Mouse (Mus musculus) heart, embryonic 15.5 days (tissue): ENCODE measurements around the gene Dst. TPM values are rescaled to one million over a fixed set of nuclear protein-coding genes. Genes with fewer than 3 reads are reported as not detected.
A peak's percentile ranks its signal among the peaks of the same experiment; 100 is the strongest.
"Not testable (repeated sequence)": the region's sequence is repeated elsewhere in the genome, so short reads cannot be mapped to it uniquely, and the experiment has no call there.

Experiments used
- ATAC-seq: fragments of 200-750 bp; cut with Nextera tagmentation; replicated peaks from 2 replicates; pipeline ENCODE4 v1.8.0; 2017; ENCODE audit warnings: low read depth, moderate TSS enrichment; ENCODE audit not compliant: insufficient number of reproducible peaks, insufficient read depth, low FRiP score
- H3K27ac ChIP-seq: fragments of 300-500 bp; sonication (generic); 2 replicates; pipeline ENCODE4 v1.5.1; 2015; ENCODE audit warnings: mild to moderate bottlenecking, inconsistent platforms
- H3K27me3 ChIP-seq: fragments of 300-500 bp; sonication (generic); 2 replicates; pipeline ENCODE4 v1.6.1; 2015; ENCODE audit warnings: inconsistent platforms
- H3K36me3 ChIP-seq: fragments of 300-500 bp; sonication (generic); 2 replicates; pipeline ENCODE4 v1.6.1; 2015; ENCODE audit warnings: mild to moderate bottlenecking, inconsistent platforms
- H3K4me1 ChIP-seq: fragments of 300-500 bp; sonication (generic); replicated peaks from 2 replicates; pipeline ENCODE4 v1.6.1; 2015; ENCODE audit warnings: inconsistent platforms
- H3K4me2 ChIP-seq: fragments of 300-500 bp; sonication (generic); 2 replicates; pipeline ENCODE4 v1.6.1; 2015; ENCODE audit warnings: inconsistent platforms, mild to moderate bottlenecking, moderate library complexity
- H3K4me3 ChIP-seq: fragments of 300-500 bp; sonication (generic); 2 replicates; pipeline ENCODE4 v1.5.1; 2015; ENCODE audit warnings: mild to moderate bottlenecking, inconsistent platforms
- H3K9ac ChIP-seq: fragments of 300-500 bp; sonication (generic); 2 replicates; pipeline ENCODE4 v1.6.1; 2015; ENCODE audit warnings: mild to moderate bottlenecking, inconsistent platforms
- H3K9me3 ChIP-seq: fragments of 300-500 bp; sonication (generic); replicated peaks from 2 replicates; pipeline ENCODE4 v1.6.1; 2016; ENCODE audit warnings: inconsistent platforms
- WGBS: fragments of 180-500 bp; shearing (Covaris S2); methylation state at CpG from one replicate; pipeline ENCODE4 v1.1.7; 2015; ENCODE audit warnings: mixed read lengths; 5-methylcytosine and 5-hydroxymethylcytosine counted together
- polyA plus RNA-seq: library from polyadenylated mRNA; unstranded; fragments of >200 nt; fragmentation: Nextera tagmentation; extraction: Ambion mirVana; gene quantifications from 2 replicates; pipeline ENCODE4 v1.2.1, GENCODE M21; 2015

The Dst gene
- polyA plus RNA-seq, 1 experiment from 2014 or later, result 21.4 TPM

- Histone ChIP-seq H3K4me1 (peaks cover 26% of the 10 kb centered on the region), H3K27me3 (no peaks in the 10 kb centered on the region), H3K4me3 (no peak overlapping the region), H3K4me2 (no peak overlapping the region), H3K36me3 (no peaks in the 10 kb centered on the region), H3K9ac (no peak overlapping the region), H3K9me3 (no peaks in the 10 kb centered on the region), H3K27ac (peak overlapping the region; percentile 15; the same call in 1 of the 2 replicates)
- ATAC-seq, result no peak
- WGBS, result 73% methylated on average over 3 of the region's 3 CpGs
Measured at GRCm38 (mm10) chr1:34047285-34047684, 139.3 kb downstream of the Dst start.

- peaks cover 44% of the 10 kb centered on the region for H3K4me1 ChIP-seq
- H3K9me3 ChIP-seq, result no peaks in the 10 kb centered on the region
- no peaks in the 10 kb centered on the region for H3K36me3 ChIP-seq
- no peak; the same call in 1 of the 2 replicates for ATAC-seq
- no peak overlapping the region for H3K9ac ChIP-seq
- no peak overlapping the region for H3K27ac ChIP-seq
- H3K4me3 ChIP-seq, result no peak overlapping the region
- no peaks in the 10 kb centered on the region for H3K27me3 ChIP-seq
- WGBS, result 77% methylated on average over 3 of the region's 3 CpGs
- no peak overlapping the region for H3K4me2 ChIP-seq
Measured at GRCm38 (mm10) chr1:34051251-34051650, 143.2 kb downstream of the Dst start.

- H3K27me3 ChIP-seq, result no peaks in the 10 kb centered on the region
- no peak overlapping the region for H3K9ac ChIP-seq
- 0 out of 2 replicates have a peak overlapping the region, but pooled peaks have one; percentile 1 for H3K4me2 ChIP-seq
- no peaks in the 10 kb centered on the region for H3K36me3 ChIP-seq
- peak overlapping the region; percentile 54 for H3K27ac ChIP-seq
- H3K9me3 ChIP-seq, result no peaks in the 10 kb centered on the region
- ATAC-seq, result no peak
- H3K4me1 ChIP-seq, result peaks cover 41% of the 10 kb centered on the region
- H3K4me3 ChIP-seq, result no peak overlapping the region
- WGBS, result 50% methylated on average over 5 of the region's 5 CpGs
Measured at GRCm38 (mm10) chr1:34052422-34052821, 144.4 kb downstream of the Dst start.

GRCm38 (mm10) chr1:34054970-34055369 is 146.9 kb downstream of the Dst start:
- H3K36me3 ChIP-seq, result no peaks in the 10 kb centered on the region
- H3K4me1 ChIP-seq, result peaks cover 40% of the 10 kb centered on the region
- no peak; the same call in 1 of the 2 replicates for ATAC-seq
- 54% methylated on average over 10 of the region's 10 CpGs for WGBS
- no peak overlapping the region for H3K4me3 ChIP-seq
- H3K27ac ChIP-seq, result peak overlapping the region; percentile 31
- no peaks in the 10 kb centered on the region for H3K27me3 ChIP-seq
- no peaks in the 10 kb centered on the region for H3K9me3 ChIP-seq
- H3K4me2 ChIP-seq, result peak overlapping the region; percentile 3; the same call in 1 of the 2 replicates
- H3K9ac ChIP-seq, result no peak overlapping the region

- Histone ChIP-seq H3K4me2 (no peak overlapping the region), H3K4me3 (no peak overlapping the region), H3K4me1 (peaks cover 47% of the 10 kb centered on the region), H3K27me3 (no peaks in the 10 kb centered on the region), H3K36me3 (no peaks in the 10 kb centered on the region), H3K9ac (no peak overlapping the region), H3K27ac (no peak overlapping the region), H3K9me3 (no peaks in the 10 kb centered on the region)
- ATAC-seq, result no peak
- WGBS, result 89% methylated on average over 14 of the region's 14 CpGs
Measured at GRCm38 (mm10) chr1:34056658-34057057, 148.6 kb downstream of the Dst start.

GRCm38 (mm10) chr1:34059231-34059630 is 151.2 kb downstream of the Dst start:
- no peak overlapping the region for H3K4me2 ChIP-seq
- no peaks in the 10 kb centered on the region for H3K9me3 ChIP-seq
- no peak overlapping the region for H3K4me3 ChIP-seq
- ATAC-seq, result no peak
- H3K36me3 ChIP-seq, result no peaks in the 10 kb centered on the region
- no peaks in the 10 kb centered on the region for H3K27me3 ChIP-seq
- 86% methylated on average over 12 of the region's 12 CpGs for WGBS
- H3K27ac ChIP-seq, result no peak overlapping the region
- H3K4me1 ChIP-seq, result peaks cover 27% of the 10 kb centered on the region
- H3K9ac ChIP-seq, result no peak overlapping the region

- H3K36me3 ChIP-seq, result no peaks in the 10 kb centered on the region
- no peaks in the 10 kb centered on the region for H3K9me3 ChIP-seq
- 8% methylated on average over 6 of the region's 6 CpGs for WGBS
- H3K4me2 ChIP-seq, result peak overlapping the region; percentile 25; the same call in 1 of the 2 replicates
- 0 out of 2 replicates have a peak overlapping the region, but pooled peaks have one; percentile 13 for H3K27ac ChIP-seq
- no peak; the same call in 1 of the 2 replicates for ATAC-seq
- H3K4me1 ChIP-seq, result peaks cover 19% of the 10 kb centered on the region
- no peak overlapping the region for H3K9ac ChIP-seq
- H3K27me3 ChIP-seq, result no peaks in the 10 kb centered on the region
- no peak overlapping the region for H3K4me3 ChIP-seq
Measured at GRCm38 (mm10) chr1:34060446-34060845, 152.4 kb downstream of the Dst start.

- Histone ChIP-seq H3K9ac (no peak overlapping the region), H3K36me3 (no peaks in the 10 kb centered on the region), H3K27ac (0 out of 2 replicates have a peak overlapping the region, but pooled peaks have one; percentile 13), H3K9me3 (no peaks in the 10 kb centered on the region), H3K27me3 (no peaks in the 10 kb centered on the region), H3K4me1 (peaks cover 18% of the 10 kb centered on the region), H3K4me3 (no peak overlapping the region), H3K4me2 (no peak overlapping the region)
- peak; percentile 65 for ATAC-seq
- WGBS, result 20% methylated on average over 4 of the region's 4 CpGs
Measured at GRCm38 (mm10) chr1:34061078-34061477, 153.1 kb downstream of the Dst start.

- no peaks in the 10 kb centered on the region for H3K36me3 ChIP-seq
- 65% methylated on average over 1 of the region's 1 CpGs for WGBS
- H3K27ac ChIP-seq, result no peak overlapping the region
- no peak overlapping the region for H3K4me2 ChIP-seq
- H3K4me3 ChIP-seq, result no peak overlapping the region
- H3K27me3 ChIP-seq, result no peaks in the 10 kb centered on the region
- H3K4me1 ChIP-seq, result peaks cover 18% of the 10 kb centered on the region
- no peak for ATAC-seq
- H3K9ac ChIP-seq, result no peak overlapping the region
- no peaks in the 10 kb centered on the region for H3K9me3 ChIP-seq
Measured at GRCm38 (mm10) chr1:34061860-34062259, 153.8 kb downstream of the Dst start.

- H3K4me1 ChIP-seq, result peaks cover 20% of the 10 kb centered on the region
- no peaks in the 10 kb centered on the region for H3K36me3 ChIP-seq
- WGBS, result 75% methylated on average over 3 of the region's 3 CpGs
- H3K9me3 ChIP-seq, result no peaks in the 10 kb centered on the region
- H3K27ac ChIP-seq, result no peak overlapping the region
- no peak overlapping the region for H3K4me2 ChIP-seq
- no peak overlapping the region for H3K4me3 ChIP-seq
- H3K27me3 ChIP-seq, result no peaks in the 10 kb centered on the region
- ATAC-seq, result no peak
- no peak overlapping the region for H3K9ac ChIP-seq
Measured at GRCm38 (mm10) chr1:34063943-34064342, 155.9 kb downstream of the Dst start.

- H3K27ac ChIP-seq, result 0 out of 2 replicates have a peak overlapping the region, but pooled peaks have one; percentile 27
- H3K9ac ChIP-seq, result no peak overlapping the region
- ATAC-seq, result no peak
- no peaks in the 10 kb centered on the region for H3K9me3 ChIP-seq
- no peak overlapping the region for H3K4me3 ChIP-seq
- H3K4me1 ChIP-seq, result peaks cover 22% of the 10 kb centered on the region
- no peaks in the 10 kb centered on the region for H3K27me3 ChIP-seq
- no peaks in the 10 kb centered on the region for H3K36me3 ChIP-seq
- no peak overlapping the region for H3K4me2 ChIP-seq
- 62% methylated on average over 5 of the region's 5 CpGs for WGBS
Measured at GRCm38 (mm10) chr1:34065551-34066048, 157.6 kb downstream of the Dst start.

GRCm38 (mm10) chr1:34066401-34066800 is 158.4 kb downstream of the Dst start:
- 93% methylated on average over 4 of the region's 4 CpGs for WGBS
- peaks cover 25% of the 10 kb centered on the region for H3K4me1 ChIP-seq
- ATAC-seq, result not testable (repeated sequence)

More at GRCm38 (mm10) chr1:34066401-34066800, 158.4 kb downstream of the Dst start:
- H3K9ac ChIP-seq, H3K4me2 ChIP-seq, H3K36me3 ChIP-seq, H3K27me3 ChIP-seq, H3K9me3 ChIP-seq, H3K27ac ChIP-seq, H3K4me3 ChIP-seq: not testable (repeated sequence)
